14 mouse cellular contexts compared by ENCODE assay signal in genomic region chr11:20955561-20955960, GRCm38 (mm10).
DNase-seq lines count a peak whose midpoint lies in the region; ATAC-seq and TF ChIP-seq lines count a peak whose summit lies in the region.
"Had no signal": no experiment of that assay in that cellular context is flagged by ENCODE, and none has a peak within 500 bp of the region (broad histone marks: within the 10 kb centered on the region; RNA-seq: fewer than 3 reads in every experiment).

No protein-coding gene starts in this region.

- no peaks in the 10 kb centered on the region for H3K27me3 ChIP-seq in lung, embryonic 15.5 days
- H3K27me3 ChIP-seq: embryonic facial prominence, embryonic 15.5 days; limb, embryonic 15.5 days had no signal

- peak; percentile 82 for DNase-seq in heart, adult 11 months
- DNase-seq in heart, adult 18-20 months, result no peak
- peak; percentile 63 for DNase-seq in R1 (ENCODE audit: low read depth, low spot score)
- peak; percentile 44 for DNase-seq in kidney, adult 9 months
- no peak for DNase-seq in gastrocnemius, adult 18-20 months (ENCODE audit: low spot score)
- DNase-seq in left cerebral cortex, adult 2 months (ENCODE audit: extremely low spot score in 1 of 2, low spot score in 2 of 2), result no peak
- no peak for DNase-seq in thymus, adult 18-20 months
- DNase-seq: cerebellum, adult 8-10 months; heart, adult 2 months; layer of hippocampus, postnatal 36 days; right cerebral cortex, postnatal 14 days had no signal

- H3K9ac ChIP-seq in lung, embryonic 15.5 days, result no peak overlapping the region
- H3K9ac ChIP-seq: embryonic facial prominence, embryonic 15.5 days; limb, embryonic 15.5 days had no signal

- TF ChIP-seq CTCF in left cerebral cortex, adult 2 months (IDR thresholded peaks at IDR 0.05), result no peak

- no peaks in the 10 kb centered on the region for H3K9me3 ChIP-seq in lung, embryonic 15.5 days
- H3K9me3 ChIP-seq: embryonic facial prominence, embryonic 15.5 days; limb, embryonic 15.5 days had no signal

- peak overlapping the region; percentile 85 for H3K27ac ChIP-seq in lung, embryonic 15.5 days
- H3K27ac ChIP-seq in left cerebral cortex, adult 2 months, result no peak overlapping the region
- H3K27ac ChIP-seq: embryonic facial prominence, embryonic 15.5 days; heart, adult 2 months; limb, embryonic 15.5 days had no signal

- H3K36me3 ChIP-seq in lung, embryonic 15.5 days, result no peaks in the 10 kb centered on the region
- H3K36me3 ChIP-seq: embryonic facial prominence, embryonic 15.5 days; limb, embryonic 15.5 days had no signal

- intact Hi-C loops in left cerebral cortex, adult 2 months (cut with DNase I), result no loop called here

- WGBS in lung, embryonic 15.5 days, result 41% methylated on average over 8 of the region's 8 CpGs

- peaks cover 50% of the 10 kb centered on the region for H3K4me1 ChIP-seq in lung, embryonic 15.5 days

- ATAC-seq in lung, embryonic 15.5 days (ENCODE audit: borderline replicate concordance, extremely low read depth, low FRiP score, low TSS enrichment), result peak; percentile 58; the same call in 1 of the 2 replicates

- no peak overlapping the region for H3K4me3 ChIP-seq in lung, embryonic 15.5 days
- no peak overlapping the region for H3K4me3 ChIP-seq in left cerebral cortex, adult 2 months
- H3K4me3 ChIP-seq: embryonic facial prominence, embryonic 15.5 days; heart, adult 2 months; limb, embryonic 15.5 days had no signal

- 0 out of 2 replicates have a peak overlapping the region, but pooled peaks have one; percentile 13 for H3K4me2 ChIP-seq in lung, embryonic 15.5 days
- H3K4me2 ChIP-seq: embryonic facial prominence, embryonic 15.5 days; limb, embryonic 15.5 days had no signal

Comparison
In these comparisons a context has a peak if more than half of its experiments do, and no peak if none do; other contexts are left out.
1. DNase-seq: peak in heart, adult 11 months (single experiment), R1 (single experiment) and kidney, adult 9 months (single experiment); none in heart, adult 18-20 months (0 of 2), gastrocnemius, adult 18-20 months (single experiment), left cerebral cortex, adult 2 months (0 of 2) and thymus, adult 18-20 months (0 of 2).